7 mouse cellular contexts compared by ENCODE assay signal in genomic region chr11:98710416-98711045, GRCm38 (mm10). TPM values are rescaled to one million over a fixed set of nuclear protein-coding genes. Genes with fewer than 3 reads are reported as not detected.
A peak's percentile ranks its signal among the peaks of the same experiment; 100 is the strongest.
DNase-seq lines count a peak whose midpoint lies in the region; ATAC-seq lines count a peak whose summit lies in the region.

No protein-coding gene starts in this region.

- H3K4me1 ChIP-seq in hindbrain, embryonic 12.5 days, result peaks cover 6% of the 10 kb centered on the region

- DNase-seq in T-cell, adult 2 months (ENCODE audit: low spot score), result peak; percentile 62
- DNase-seq in cerebellum, adult 9-10 months, result peak; percentile 82
- DNase-seq in layer of hippocampus, postnatal 36 days, result peak; percentile 72 to 79
- peak; percentile 85 to 90 for DNase-seq in lung, postnatal 4 days
- DNase-seq in right cerebral cortex, postnatal 4 days, result peak; percentile 85

- peaks cover 92% of the 10 kb centered on the region for H3K36me3 ChIP-seq in hindbrain, embryonic 12.5 days

- H3K4me2 ChIP-seq in hindbrain, embryonic 12.5 days (replicated peaks), result no peak overlapping the region

- ATAC-seq in frontal cortex, adult (ENCODE audit: low TSS enrichment), result peak; percentile 25; the same call in 1 of the 2 replicates
- ATAC-seq in hindbrain, embryonic 12.5 days (ENCODE audit: low FRiP score), result peak; percentile 40; the same call in 1 of the 2 replicates

- no peaks in the 10 kb centered on the region for H3K27me3 ChIP-seq in hindbrain, embryonic 12.5 days

- 57% methylated on average over 12 of the region's 12 CpGs for WGBS in hindbrain, embryonic 12.5 days

- no peak overlapping the region for H3K4me3 ChIP-seq in hindbrain, embryonic 12.5 days

- no peaks in the 10 kb centered on the region for H3K9me3 ChIP-seq in hindbrain, embryonic 12.5 days (replicated peaks)

- H3K27ac ChIP-seq in hindbrain, embryonic 12.5 days, result no peak overlapping the region

- H3K9ac ChIP-seq in hindbrain, embryonic 12.5 days, result no peak overlapping the region

RNA-seq across cellular contexts. Expression of gene Csf3, which starts 9.5 kb away (rescaled TPM):
- not detected in 2 replicates for polyA plus RNA-seq in hindbrain, embryonic 12.5 days (2016; fragmentation: Nextera tagmentation; extraction: Ambion mirVana)
- not detected for total RNA-seq in layer of hippocampus, postnatal 36 days (2021)

RNA-seq across cellular contexts. Expression of gene Med24, which starts 18.7 kb away (rescaled TPM):
- polyA plus RNA-seq in hindbrain, embryonic 12.5 days (2016; fragmentation: Nextera tagmentation; extraction: Ambion mirVana), result 85.0 and 86.9 TPM in 2 replicates
- 100 to 1,000 TPM; 127 to 140 TPM for total RNA-seq in layer of hippocampus, postnatal 36 days (2021)

RNA-seq across cellular contexts. Expression of gene Psmd3, which starts 28.2 kb away (rescaled TPM):
- 222 and 226 TPM in 2 replicates for polyA plus RNA-seq in hindbrain, embryonic 12.5 days (2016; fragmentation: Nextera tagmentation; extraction: Ambion mirVana)
- total RNA-seq in layer of hippocampus, postnatal 36 days (2021), result 100 to 1,000 TPM; 125 to 126 TPM

RNA-seq across cellular contexts. Expression of gene Thra, which starts 29.9 kb away (rescaled TPM):
- polyA plus RNA-seq in hindbrain, embryonic 12.5 days (2016; fragmentation: Nextera tagmentation; extraction: Ambion mirVana), result 67.2 and 68.4 TPM in 2 replicates
- 100 to 1,000 TPM; 956 to 985 TPM for total RNA-seq in layer of hippocampus, postnatal 36 days (2021)

RNA-seq across cellular contexts. Expression of gene Gsdma, which starts 46.4 kb away (rescaled TPM):
- polyA plus RNA-seq in hindbrain, embryonic 12.5 days (2016; fragmentation: Nextera tagmentation; extraction: Ambion mirVana), result not detected in 2 replicates
- total RNA-seq in layer of hippocampus, postnatal 36 days (2021), result not detected
